Mouse (Mus musculus): ENCODE measurements at regions not wholly inside any gene's neighbourhood (a gene's known extent, or its start where the extent isn't known, plus 50 kb on each side); places are given as distances from the start of the nearest gene placed in this dataset.

DNA sequence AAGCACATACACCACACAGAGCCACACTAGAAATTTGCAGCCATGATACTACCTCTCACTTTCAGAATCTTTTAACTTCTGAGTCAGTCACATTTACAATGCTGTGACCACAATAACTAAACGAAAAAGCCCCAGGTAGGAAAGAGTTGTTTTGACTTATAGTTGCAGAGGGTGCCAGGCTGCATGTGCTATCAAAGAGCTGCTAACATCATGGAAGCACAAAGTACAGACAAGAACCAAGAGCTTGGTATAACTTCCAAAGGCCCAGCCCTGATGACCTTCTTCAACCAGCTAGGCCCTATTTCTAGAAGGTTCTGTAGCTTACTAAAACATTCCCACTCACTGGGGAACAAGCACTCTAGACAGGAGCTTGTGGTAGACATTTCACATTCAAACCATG is 314.1 kb upstream of the Plxna2 start:
- TF ChIP-seq CTCF (IDR thresholded peaks at IDR 0.05; ENCODE audit: control insufficient read depth, insufficient read depth, low read length) (no peak), POLR2A (IDR thresholded peaks at IDR 0.05; ENCODE audit: borderline replicate concordance, control insufficient read depth, low read depth, low read length) (no peak)
